Mouse (Mus musculus) stomach, postnatal 0 days (tissue): ENCODE data around the gene Nudt13.

Source experiments
- CTCF ChIP-seq: IDR thresholded peaks from 2 replicates; pipeline ENCODE4 v1.5.1; 2016; ENCODE audit warnings: antibody characterized with exemption, low read depth, mild to moderate bottlenecking, moderate library complexity
- EP300 ChIP-seq: optimal IDR thresholded peaks from 2 replicates; pipeline ENCODE3; 2016; ENCODE audit warnings: antibody characterized with exemption

DNA sequence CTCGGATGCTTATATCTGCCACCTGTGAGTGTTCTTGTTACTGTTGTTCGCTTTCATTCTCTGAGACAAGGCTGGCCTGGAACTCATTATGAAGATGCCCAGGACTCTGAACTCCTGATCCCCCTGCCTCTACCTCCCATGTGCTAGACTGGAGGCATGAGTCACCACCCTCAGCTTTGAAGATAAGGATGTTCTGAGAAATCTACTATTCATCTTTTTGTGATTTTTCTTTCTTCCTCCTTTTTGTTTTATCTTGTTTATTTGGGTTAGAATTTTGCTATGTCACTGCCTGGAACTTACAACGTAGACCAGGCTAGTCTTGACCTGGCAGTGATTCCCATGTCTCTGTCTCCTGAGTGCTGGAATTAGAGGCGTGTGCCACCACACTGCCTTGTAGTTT lies 36.8 kb downstream of the Nudt13 start:
- TF ChIP-seq CTCF (no peak), EP300 (no peak)
